Mouse (Mus musculus) embryonic fibroblast, embryonic 13.5 days (primary cell): ENCODE results near the gene Fam171a2. TPM values are rescaled to one million over a fixed set of nuclear protein-coding genes. Genes with fewer than 3 reads are reported as not detected.

ENCODE experiments used
- H3K27ac ChIP-seq: 2 replicates; pipeline ENCODE4 v1.5.1; 2012; ENCODE audit warnings: low read length, control low read depth, inconsistent platforms; ENCODE audit not compliant: insufficient read depth
- H3K4me1 ChIP-seq: 2 replicates; pipeline ENCODE4 v1.6.1; 2011; ENCODE audit warnings: low read length; ENCODE audit not compliant: control insufficient read depth, insufficient read depth
- H3K4me3 ChIP-seq: 2 replicates; pipeline ENCODE4 v1.5.1; 2011; ENCODE audit warnings: mild to moderate bottlenecking, control low read depth, low read length; ENCODE audit not compliant: insufficient read depth
- CTCF ChIP-seq: IDR thresholded peaks from 2 replicates; pipeline ENCODE4 v1.5.1; 2011; ENCODE audit warnings: mild to moderate bottlenecking, control low read depth, low read length, moderate library complexity, borderline replicate concordance; ENCODE audit not compliant: insufficient read depth
- POLR2A ChIP-seq: IDR thresholded peaks from 2 replicates; pipeline ENCODE4 v1.6.1; 2011; ENCODE audit warnings: low read depth, mild to moderate bottlenecking, control low read depth, low read length, moderate library complexity
- polyA plus RNA-seq: library from polyadenylated mRNA; stranded (reverse); fragments of >200 nt; gene quantifications from 2 replicates; pipeline ENCODE4 v1.2.4, GENCODE M21; 2011; ENCODE audit warnings: low read depth; ENCODE audit not compliant: missing spikeins, insufficient read length

Fam171a2 gene
- polyA plus RNA-seq, 1 experiment, result 17.9 TPM

GRCm38 (mm10) chr11:102443740-102444139 is 3.7 kb downstream of the Fam171a2 start:
- H3K4me3 ChIP-seq, result no peak overlapping the region
- TF ChIP-seq POLR2A, result no peak
- no peak for TF ChIP-seq CTCF
- no peak overlapping the region for H3K27ac ChIP-seq
- H3K4me1 ChIP-seq, result no peaks in the 10 kb centered on the region

DNA sequence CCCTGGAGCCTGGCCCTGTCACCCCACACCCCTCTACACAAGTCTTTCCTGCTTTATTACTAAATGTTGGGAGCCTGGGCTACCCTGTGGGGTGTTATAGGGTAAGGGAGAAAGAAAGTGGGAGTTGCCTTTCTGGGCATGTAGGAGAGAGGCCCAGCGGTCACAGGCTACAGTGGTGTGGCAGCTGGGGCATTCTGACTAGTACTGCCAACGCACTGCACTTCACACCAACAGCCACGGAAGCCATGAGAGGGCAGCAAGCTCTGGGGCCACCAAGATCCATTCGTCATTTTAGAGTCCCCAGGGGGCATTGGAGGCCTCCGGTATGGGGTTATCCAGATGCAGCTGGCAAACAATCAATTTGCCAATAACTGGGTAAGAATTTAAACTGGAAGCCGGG is 5.4 kb downstream of the Fam171a2 start:
- H3K4me1 ChIP-seq, result no peaks in the 10 kb centered on the region
- H3K27ac ChIP-seq, result no peak overlapping the region
- no peak for TF ChIP-seq CTCF
- no peak for TF ChIP-seq POLR2A

GRCm38 (mm10) chr11:102441434-102441833 is 6.0 kb downstream of the Fam171a2 start:
- Histone ChIP-seq H3K4me3 (no peak overlapping the region), H3K4me1 (peaks cover 2% of the 10 kb centered on the region; the same call in 1 of the 2 replicates), H3K27ac (no peak overlapping the region)
- TF ChIP-seq POLR2A, result no peak
- no peak for TF ChIP-seq CTCF

More for the DNA sequence above, 5.4 kb downstream of the Fam171a2 start:
- no peak overlapping the region for H3K4me3 ChIP-seq

- Histone ChIP-seq H3K4me1 (peaks cover 7% of the 10 kb centered on the region), H3K4me3 (no peak overlapping the region), H3K27ac (no peak overlapping the region)
- TF ChIP-seq CTCF, result no peak
- no peak for TF ChIP-seq POLR2A
Measured at GRCm38 (mm10) chr11:102440255-102440654, 7.2 kb downstream of the Fam171a2 start.

- H3K4me3 ChIP-seq, result no peak overlapping the region
- TF ChIP-seq CTCF, result no peak
- no peak for TF ChIP-seq POLR2A
Measured at GRCm38 (mm10) chr11:102439093-102440082, 8.1 kb downstream of the Fam171a2 start.

GRCm38 (mm10) chr11:102438212-102439092 is 9.0 kb downstream of the Fam171a2 start:
- Histone ChIP-seq H3K27ac (no peak overlapping the region), H3K4me3 (0 out of 2 replicates have a peak overlapping the region, but pooled peaks have one; percentile 6), H3K4me1 (peaks cover 7% of the 10 kb centered on the region)
- TF ChIP-seq POLR2A (no peak), CTCF (peak; percentile 55)

More at GRCm38 (mm10) chr11:102439093-102440082, 8.1 kb downstream of the Fam171a2 start:
- H3K27ac ChIP-seq, result no peak overlapping the region
- H3K4me1 ChIP-seq, result peaks cover 7% of the 10 kb centered on the region

DNA sequence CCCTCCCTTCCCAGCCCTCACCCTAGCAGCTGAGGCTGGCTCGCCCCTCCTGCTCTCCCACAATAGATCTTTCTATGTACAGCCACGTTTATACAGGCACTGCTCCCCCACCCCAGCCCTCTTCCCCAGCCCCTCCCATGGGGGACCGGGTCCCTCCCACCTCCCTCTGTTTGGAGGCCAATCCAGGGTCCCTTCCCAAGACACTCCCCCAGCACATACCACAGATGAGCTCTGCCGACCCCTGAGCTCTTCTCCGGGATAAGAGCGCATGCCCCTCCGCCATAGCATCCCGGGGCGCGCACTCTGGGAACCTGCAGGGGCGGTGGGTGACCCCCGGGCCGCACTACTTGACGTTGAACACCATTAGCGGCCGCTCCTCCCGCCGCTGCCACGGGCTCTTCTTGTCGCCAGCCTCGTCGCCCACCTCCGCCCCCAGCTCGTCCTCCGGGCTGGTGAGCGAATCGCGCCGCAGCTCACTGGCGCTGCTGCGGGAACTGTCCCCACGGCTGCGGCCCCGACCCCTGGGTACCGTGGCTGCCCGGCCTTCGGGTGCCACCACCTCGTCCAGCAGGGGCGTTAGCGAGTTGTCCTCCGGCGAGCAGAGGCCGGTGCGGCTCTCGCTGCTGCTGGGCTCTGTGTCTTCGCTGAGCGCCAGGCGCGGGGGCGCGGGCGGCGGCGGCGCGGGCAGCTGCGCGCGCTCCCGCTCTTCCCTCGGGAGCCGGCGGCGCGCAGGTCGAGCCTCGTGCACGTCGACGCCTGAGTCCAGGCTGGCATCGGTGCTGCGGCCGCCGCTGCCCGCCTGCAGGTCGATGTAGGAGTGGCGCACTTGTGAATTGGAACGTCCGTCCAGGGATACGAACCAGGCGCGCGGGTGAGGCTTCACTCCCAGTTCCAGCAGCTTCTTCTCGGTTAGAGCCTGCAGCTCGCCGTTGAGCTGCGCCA is 10.1 kb downstream of the Fam171a2 start:
- peak; percentile 35; the same call in 1 of the 2 replicates for TF ChIP-seq CTCF
- TF ChIP-seq POLR2A, result no peak
- Histone ChIP-seq H3K4me1 (peaks cover 10% of the 10 kb centered on the region), H3K27ac (peak overlapping the region; percentile 37; the same call in 1 of the 2 replicates), H3K4me3 (0 out of 2 replicates have a peak overlapping the region, but pooled peaks have one; percentile 6)

- Histone ChIP-seq H3K4me1 (peaks cover 10% of the 10 kb centered on the region), H3K27ac (peak overlapping the region; percentile 37; the same call in 1 of the 2 replicates), H3K4me3 (no peak overlapping the region)
- TF ChIP-seq POLR2A (no peak), CTCF (no peak)
Measured at GRCm38 (mm10) chr11:102436471-102436790, 11.1 kb downstream of the Fam171a2 start.

DNA sequence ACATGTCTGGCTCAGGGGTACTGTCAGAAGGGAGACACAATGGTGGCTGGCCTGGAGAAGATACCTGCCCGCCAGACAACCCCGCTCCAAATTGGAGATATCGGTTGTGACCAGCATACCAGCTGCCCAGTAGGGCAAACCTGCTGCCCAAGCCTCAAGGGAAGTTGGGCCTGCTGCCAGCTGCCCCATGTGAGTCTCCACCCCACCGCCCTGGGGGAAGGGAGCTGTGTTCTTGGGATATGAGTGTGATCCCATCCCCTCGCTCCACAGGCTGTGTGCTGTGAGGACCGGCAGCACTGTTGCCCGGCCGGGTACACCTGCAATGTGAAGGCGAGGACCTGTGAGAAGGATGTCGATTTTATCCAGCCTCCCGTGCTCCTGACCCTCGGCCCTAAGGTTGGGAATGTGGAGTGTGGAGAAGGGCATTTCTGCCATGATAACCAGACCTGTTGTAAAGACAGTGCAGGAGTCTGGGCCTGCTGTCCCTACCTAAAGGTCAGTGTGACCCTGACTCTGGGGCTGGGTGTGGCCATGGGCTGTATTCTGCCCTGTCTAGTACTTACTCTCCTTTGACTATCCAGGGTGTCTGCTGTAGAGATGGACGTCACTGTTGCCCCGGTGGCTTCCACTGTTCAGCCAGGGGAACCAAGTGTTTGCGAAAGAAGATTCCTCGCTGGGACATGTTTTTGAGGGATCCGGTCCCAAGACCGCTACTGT is 11.6 kb downstream of the Fam171a2 start:
- H3K4me3 ChIP-seq, result no peak overlapping the region

More for the DNA sequence above, 11.6 kb downstream of the Fam171a2 start:
- Histone ChIP-seq H3K27ac (peak overlapping the region; percentile 28; the same call in 1 of the 2 replicates), H3K4me1 (peaks cover 10% of the 10 kb centered on the region)
- TF ChIP-seq CTCF (no peak), POLR2A (no peak)
